ENCODE assay signal across 8 mouse cellular contexts in the genomic region with DNA sequence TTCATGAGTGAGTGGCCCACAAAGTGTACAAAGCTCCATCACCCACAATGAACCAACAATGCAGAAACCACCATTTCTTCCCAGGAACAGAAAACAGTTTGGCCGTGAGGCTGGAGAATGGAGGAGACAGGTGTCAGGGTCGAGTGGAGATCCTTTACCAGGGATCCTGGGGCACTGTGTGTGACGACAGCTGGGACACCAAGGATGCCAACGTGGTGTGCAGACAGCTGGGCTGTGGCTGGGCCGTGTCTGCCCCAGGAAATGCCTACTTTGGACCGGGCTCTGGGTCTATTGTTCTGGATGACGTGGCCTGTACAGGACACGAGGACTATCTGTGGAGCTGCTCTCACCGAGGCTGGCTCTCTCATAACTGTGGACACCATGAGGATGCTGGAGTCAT. TPM values are rescaled to one million over a fixed set of nuclear protein-coding genes. Genes with fewer than 3 reads are reported as not detected.
DNase-seq lines count a peak whose midpoint lies in the region; TF ChIP-seq lines count a peak whose summit lies in the region.
"Not testable (repeated sequence)": the region's sequence is repeated elsewhere in the genome, so short reads cannot be mapped to it uniquely, and the experiment has no call there.
"Had no signal": no experiment of that assay in that cellular context is flagged by ENCODE, and none has a peak within 500 bp of the region (broad histone marks: within the 10 kb centered on the region; RNA-seq: fewer than 3 reads in every experiment).

No protein-coding gene starts in this region.

- not testable (repeated sequence) for TF ChIP-seq POLR2A in myocyte (IDR thresholded peaks at IDR 0.05; ENCODE audit: insufficient read length, low read depth)

- H3K79me2 ChIP-seq in myocyte (ENCODE audit: control insufficient read depth, insufficient read depth) = not testable (repeated sequence)

- not testable (repeated sequence) for H3K4me2 ChIP-seq in myocyte (ENCODE audit: low read depth)

- not testable (repeated sequence) for H3ac ChIP-seq in myocyte (ENCODE audit: control insufficient read depth, insufficient read length)

- H3K27me3 ChIP-seq in myocyte (ENCODE audit: control insufficient read depth, insufficient read depth, insufficient read length) = peaks cover 32% of the 10 kb centered on the region

- H3K4me3 ChIP-seq in myocyte = not testable (repeated sequence)

- not testable (repeated sequence) for H3K36me3 ChIP-seq in myocyte (ENCODE audit: control insufficient read depth, insufficient read depth)

- DNase-seq in heart, adult 11 months = peak; percentile 45

TF ChIP-seq in myocyte, 11 proteins besides CTCF, POLR2A, EP300 and RAD21:
- peak in 2 of 3 experiments; percentile 18 to 49 for TF ChIP-seq MYOD1 (IDR thresholded peaks at IDR 0.05; ENCODE audit: control insufficient read depth in 1 of 3, insufficient read length in 2 of 3, low read depth in 2 of 3)
- peak in 2 of 3 experiments; percentile 67 to 68 for TF ChIP-seq MYOG (IDR thresholded peaks at IDR 0.05; ENCODE audit: control insufficient read depth in 1 of 3, insufficient read depth in 1 of 3, insufficient read length in 2 of 3, low read depth in 2 of 3)

RNA-seq across cellular contexts. Expression of a gene that starts 50.5 kb away (rescaled TPM):
- not detected for polyA plus RNA-seq in myocyte (2012; fragmentation: generic; extraction: Trizol)
- polyA plus RNA-seq: activated CD4-positive, CD25-positive, alpha-beta regulatory T cell, adult 4 months; adrenal gland, adult 2 months; C2C12; CD4-positive, CD25-positive, alpha-beta regulatory T cell, adult 4 months; G1E; Patski had no signal
